Mouse (Mus musculus): ENCODE data around the gene Nfia.

The Nfia gene

GRCm38 (mm10) chr4:97783073-97783879, 10.7 kb downstream of the Nfia start:
- DNase-seq (ENCODE audit: low spot score in 2 of 2): no peak

- DNase-seq (ENCODE audit: low spot score in 2 of 2): no peak
These were observed 11.7 kb downstream of the Nfia start for GRCm38 (mm10) chr4:97784236-97784635.

GRCm38 (mm10) chr4:97785547-97786271, 13.2 kb downstream of the Nfia start:
- no peak for DNase-seq (ENCODE audit: low spot score in 2 of 2)

DNA sequence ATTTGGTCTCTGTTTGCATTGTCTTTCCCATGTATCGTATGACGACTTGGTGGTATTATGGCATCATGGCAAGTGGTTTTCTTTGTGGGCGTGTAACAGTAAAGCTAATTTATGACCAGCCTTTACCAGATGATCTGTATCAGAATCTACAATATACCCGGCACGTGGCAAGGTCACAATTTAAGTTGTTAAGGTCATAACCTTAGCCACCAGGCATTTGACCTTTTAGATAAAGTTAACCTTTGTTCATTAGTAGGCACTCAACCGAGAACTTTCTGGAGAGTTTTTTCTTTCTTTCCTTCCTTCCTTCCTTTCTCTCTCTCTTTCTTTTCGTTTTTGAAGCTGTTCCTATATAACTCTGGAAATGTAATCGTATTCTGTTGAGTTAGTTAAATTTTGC, 14.0 kb downstream of the Nfia start:
- DNase-seq (ENCODE audit: low spot score in 2 of 2): no peak

GRCm38 (mm10) chr4:97787515-97787914, 15.0 kb downstream of the Nfia start:
- DNase-seq (ENCODE audit: low spot score in 2 of 2): no peak

GRCm38 (mm10) chr4:97788537-97788936, 16.0 kb downstream of the Nfia start:
- DNase-seq (ENCODE audit: low spot score in 2 of 2): no peak

GRCm38 (mm10) chr4:97793931-97794330, 21.4 kb downstream of the Nfia start:
- DNase-seq (ENCODE audit: low spot score in 2 of 2): no peak

DNA sequence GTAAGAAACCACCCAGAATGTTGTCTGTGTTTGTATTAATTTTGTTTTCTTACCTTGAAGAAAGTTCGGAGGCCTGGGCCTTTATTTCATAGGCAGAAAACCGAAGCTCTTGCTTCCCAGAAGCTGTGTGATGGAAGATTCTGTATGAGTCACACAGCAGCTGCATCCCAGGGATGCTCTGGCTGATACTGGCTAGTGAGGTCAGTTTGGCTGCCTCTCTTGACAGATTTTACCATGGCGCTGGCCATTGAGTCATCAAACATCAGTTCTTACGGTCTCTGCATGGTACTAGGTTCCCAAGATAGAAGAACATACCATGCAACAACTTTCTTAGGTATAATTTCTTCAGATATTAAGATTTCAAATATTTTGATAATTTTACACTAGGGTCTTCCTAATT, 22.3 kb downstream of the Nfia start:
- no peak for DNase-seq (ENCODE audit: low spot score in 2 of 2)

DNA sequence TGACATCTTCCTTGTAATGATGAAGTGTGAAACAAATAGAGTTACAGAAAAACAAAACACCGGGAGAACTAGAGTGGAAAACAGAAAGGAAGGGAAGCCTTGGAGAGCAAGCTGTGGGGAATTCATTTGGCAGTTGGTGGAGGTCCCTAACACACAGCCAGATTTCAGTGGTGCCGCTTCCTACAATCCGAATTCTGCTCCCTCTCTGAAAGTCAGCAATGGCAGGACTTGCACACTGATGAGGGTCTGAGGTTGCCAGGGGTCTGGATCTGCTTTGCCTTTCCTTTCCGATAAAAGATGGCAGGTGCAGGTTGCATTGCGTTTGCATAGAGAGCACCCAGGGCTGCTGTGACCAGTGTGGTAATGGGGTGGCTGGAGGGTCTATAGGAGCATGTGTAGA, 23.4 kb downstream of the Nfia start:
- DNase-seq (ENCODE audit: low spot score in 2 of 2): no peak

DNA sequence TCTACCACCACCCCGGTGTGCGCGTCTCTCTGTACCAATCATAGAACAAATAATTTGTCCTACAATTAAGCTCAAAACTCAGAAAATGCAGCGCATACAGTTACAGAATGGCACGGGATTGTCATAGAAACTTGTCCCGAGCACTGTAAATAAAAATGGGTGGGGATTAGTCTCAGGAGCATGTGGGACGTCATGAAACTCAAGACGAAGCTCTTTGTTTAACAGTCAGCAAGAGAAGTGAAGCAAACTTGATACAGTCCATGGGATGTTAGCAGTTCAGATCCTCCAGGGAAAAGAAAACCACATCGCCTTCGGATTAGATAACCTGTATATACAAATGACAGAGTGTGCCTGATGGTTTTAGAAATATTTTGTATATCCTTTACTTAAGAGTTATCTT, 24.0 kb downstream of the Nfia start:
- no peak for DNase-seq (ENCODE audit: low spot score in 2 of 2)

GRCm38 (mm10) chr4:97803791-97804190, 31.3 kb downstream of the Nfia start:
- no peak for DNase-seq (ENCODE audit: low spot score in 2 of 2)

DNA sequence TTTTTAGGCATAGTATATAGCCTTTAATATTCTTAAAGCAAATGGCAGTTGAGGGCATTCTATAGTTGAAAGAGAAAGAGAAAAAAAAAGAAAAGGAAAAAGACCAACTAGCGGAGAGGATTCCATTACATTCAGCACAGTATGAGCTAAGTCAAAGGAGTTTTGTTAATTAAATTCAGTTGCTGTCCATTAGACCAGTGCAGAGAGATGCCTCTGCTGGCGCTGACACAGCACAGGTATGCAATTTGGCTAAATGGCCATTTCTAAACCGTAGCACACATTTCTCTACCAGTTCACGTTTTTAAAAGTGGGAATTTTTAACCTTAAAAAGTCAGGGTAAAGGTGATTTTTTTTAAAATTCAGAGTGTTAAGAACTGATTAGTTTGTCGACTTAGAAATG, 32.1 kb downstream of the Nfia start:
- no peak for DNase-seq (ENCODE audit: low spot score in 2 of 2)

GRCm38 (mm10) chr4:97805255-97805654, 32.7 kb downstream of the Nfia start:
- no peak for DNase-seq (ENCODE audit: low spot score in 2 of 2)

GRCm38 (mm10) chr4:97805896-97806808, 33.6 kb downstream of the Nfia start:
- no peak for DNase-seq (ENCODE audit: low spot score in 2 of 2)

GRCm38 (mm10) chr4:97806924-97807323, 34.4 kb downstream of the Nfia start:
- no peak for DNase-seq (ENCODE audit: low spot score in 2 of 2)

GRCm38 (mm10) chr4:97808885-97809284, 36.4 kb downstream of the Nfia start:
- DNase-seq (ENCODE audit: low spot score in 2 of 2): no peak

GRCm38 (mm10) chr4:97809582-97810295, 37.2 kb downstream of the Nfia start:
- DNase-seq (ENCODE audit: low spot score in 2 of 2): no peak

DNA sequence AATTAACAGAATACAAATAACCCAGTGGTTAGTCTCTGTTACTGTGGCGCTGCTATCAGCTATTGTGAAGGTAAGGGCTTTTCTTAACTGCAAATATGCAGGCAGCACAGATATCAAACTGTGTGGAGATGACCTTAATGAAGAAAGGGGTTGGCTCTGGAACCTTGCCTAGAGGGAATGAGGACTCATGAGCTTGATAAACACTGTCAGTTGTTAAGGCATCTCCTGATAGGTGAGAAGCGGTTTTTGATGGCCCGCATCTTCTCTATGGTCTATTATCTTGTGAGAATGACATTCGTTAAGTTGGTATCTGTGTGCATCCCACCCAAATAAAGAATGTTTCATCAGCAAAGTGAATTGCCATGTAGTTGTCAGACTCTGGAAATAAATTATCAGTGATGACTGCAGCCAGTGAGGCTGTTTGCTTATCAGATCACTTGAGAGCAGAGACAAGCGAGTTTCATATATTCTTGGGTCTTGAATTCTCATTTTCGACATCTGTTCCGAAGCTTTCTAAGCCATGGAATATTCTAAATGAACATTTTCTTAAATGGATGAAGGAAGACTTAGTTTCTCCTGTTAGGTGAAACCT, 37.9 kb downstream of the Nfia start:
- DNase-seq (ENCODE audit: low spot score in 2 of 2): no peak

- DNase-seq (ENCODE audit: low spot score in 2 of 2): no peak
These were observed 40.5 kb downstream of the Nfia start for GRCm38 (mm10) chr4:97813035-97813434.

DNA sequence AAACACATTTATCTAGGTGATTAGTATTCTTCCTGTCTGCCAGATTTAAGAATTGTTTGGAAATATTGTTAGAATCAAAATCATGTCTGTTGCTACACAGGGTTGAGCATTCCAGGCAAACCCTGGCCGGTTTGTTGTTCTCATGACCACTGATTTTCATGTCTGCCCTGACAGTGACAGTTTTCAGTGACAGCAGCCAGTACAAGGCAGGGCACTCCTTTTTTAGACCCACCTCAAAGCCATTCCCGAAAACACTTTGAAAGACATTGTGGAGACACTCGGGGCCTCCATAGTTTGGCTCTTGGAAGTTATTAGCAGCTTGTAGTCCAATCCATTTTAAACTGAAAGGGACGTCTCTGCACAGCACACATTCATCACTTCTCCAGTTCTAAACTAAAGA, 41.5 kb downstream of the Nfia start:
- no peak for DNase-seq (ENCODE audit: low spot score in 2 of 2)

- DNase-seq (ENCODE audit: low spot score in 2 of 2): no peak
These were observed 42.0 kb downstream of the Nfia start for GRCm38 (mm10) chr4:97814515-97814914.

All from natural killer cell, adult 2 months (primary cell).